Mouse (Mus musculus) neutrophil, adult 65 days (primary cell): ENCODE measurements around the gene Vmn2r55. TPM values are rescaled to one million over a fixed set of nuclear protein-coding genes. Genes with fewer than 3 reads are reported as not detected.

ENCODE experiments used
- total RNA-seq: library from RNA; stranded (reverse); gene quantifications from 2 replicates; pipeline ENCODE4 v1.2.4, GENCODE M21; 2023

Gene Vmn2r55
- not detected in 2 replicates for total RNA-seq

DNA sequence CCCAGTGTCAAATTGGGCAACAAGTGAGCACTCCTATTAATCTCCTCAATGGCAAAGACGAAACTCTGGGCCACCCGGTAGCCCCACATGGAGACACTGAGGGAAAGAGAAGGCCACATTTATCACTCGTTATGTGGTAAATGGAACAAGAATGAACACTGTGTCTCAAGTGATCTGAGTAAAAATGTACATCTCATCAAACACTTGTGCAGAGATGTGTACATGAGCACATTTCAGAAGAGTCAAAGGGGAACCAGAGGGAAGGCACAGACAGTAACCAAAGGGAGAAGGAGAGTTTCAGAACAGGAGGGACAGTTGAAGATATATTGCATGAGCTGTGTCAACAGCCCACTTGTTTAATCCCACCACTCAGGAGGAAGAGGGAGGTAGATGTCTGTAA, at the start of gene Vmn2r55:
Vmn2r55 (minus strand) TSS at position 101 of the 400 bp plus-strand sequence.

DNA sequence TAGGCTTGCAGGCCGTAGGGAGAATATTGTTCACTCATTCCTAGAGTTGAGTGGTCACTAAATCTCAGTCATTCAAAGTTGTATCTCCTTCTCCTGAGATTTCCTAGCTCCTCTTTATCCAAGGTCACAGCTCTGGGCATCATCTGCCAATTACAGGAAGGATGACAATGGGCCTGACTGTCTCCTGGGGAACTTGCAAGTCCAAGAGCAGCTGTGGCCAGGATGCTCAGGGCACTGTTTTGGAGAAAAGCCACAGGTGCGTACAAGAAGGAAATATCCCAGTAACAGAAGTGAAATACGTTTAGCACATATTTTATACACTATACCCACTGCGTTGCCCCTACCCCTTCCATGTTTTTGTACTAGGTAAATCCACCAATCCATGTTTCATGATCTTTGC, 44.6 kb downstream of the Vmn2r55 start, which contains the start of gene Vmn2r54:
Vmn2r54 (minus strand) TSS at position 101 of the 400 bp plus-strand sequence.

DNA sequence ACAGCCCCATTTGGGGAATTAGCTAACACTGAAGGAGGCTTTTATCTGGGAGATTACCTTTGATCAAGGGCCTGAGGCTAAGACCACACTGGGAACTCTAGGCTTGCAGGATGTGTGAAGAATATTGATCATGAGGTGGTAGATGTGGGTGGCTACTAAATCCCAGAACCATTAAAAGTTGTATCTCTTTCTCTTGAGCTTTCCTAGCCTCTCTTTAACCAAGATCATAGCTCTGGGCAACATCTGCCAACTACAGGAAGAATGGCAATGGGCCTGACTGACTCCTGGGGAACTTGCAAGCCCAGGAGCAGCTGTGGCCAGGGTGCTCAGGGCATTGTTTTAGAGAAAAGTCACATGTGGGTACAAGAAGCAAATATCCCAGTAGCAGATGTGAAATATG, 76.1 kb downstream of the Vmn2r55 start, which contains the start of gene Vmn2r53:
Vmn2r53 (minus strand) TSS at position 101 of the 400 bp plus-strand sequence.

Other genes with a start within 250 kb of the Vmn2r55 start
- gene Zfp606, start 206.7 kb downstream of the Vmn2r55 start, total RNA-seq, result 2.2 and 2.3 TPM in 2 replicates
- gene 2900092C05Rik, start 172.5 kb downstream of the Vmn2r55 start, total RNA-seq, result not detected in 2 replicates
- 0.06 TPM in 1 of 2 replicates, not detected in the other for gene Vmn2r53, start 76.2 kb downstream of the Vmn2r55 start, total RNA-seq
- gene Vmn2r54, start 44.7 kb downstream of the Vmn2r55 start, total RNA-seq, result not detected in 2 replicates
- gene Vmn2r56, start 50.0 kb upstream of the Vmn2r55 start, total RNA-seq, result not detected in 2 replicates
- 3.3 and 4.4 TPM in 2 replicates for gene Zscan18, start 118.6 kb upstream of the Vmn2r55 start, total RNA-seq
- 1.8 and 2.1 TPM in 2 replicates for gene Zfp329, start 133.9 kb upstream of the Vmn2r55 start, total RNA-seq
- gene Zfp110, start 149.8 kb upstream of the Vmn2r55 start, total RNA-seq, result 32.5 and 41.6 TPM in 2 replicates
- 0.45 and 1.1 TPM in 2 replicates for gene Zfp128, start 196.2 kb upstream of the Vmn2r55 start, total RNA-seq
- 2.9 and 3.7 TPM in 2 replicates for gene Zscan22, start 212.8 kb upstream of the Vmn2r55 start, total RNA-seq
- 543 and 561 TPM in 2 replicates for gene Rps5, start 237.3 kb upstream of the Vmn2r55 start, total RNA-seq
- 0.27 TPM in 1 of 2 replicates, not detected in the other for gene Rnf225, start 242.4 kb upstream of the Vmn2r55 start, total RNA-seq